Mouse (Mus musculus) CH12F3 (cell line): ENCODE measurements around the gene Ltb.

Source experiments
- in situ Hi-C: fragments of 300-500 bp; cut with MboI; formaldehyde crosslinking; loops from 2 replicates; pipeline ENCODE4 v1.14.3; 2020; ENCODE audit warnings: low sequenced_read_pairs

The Ltb gene

DNA sequence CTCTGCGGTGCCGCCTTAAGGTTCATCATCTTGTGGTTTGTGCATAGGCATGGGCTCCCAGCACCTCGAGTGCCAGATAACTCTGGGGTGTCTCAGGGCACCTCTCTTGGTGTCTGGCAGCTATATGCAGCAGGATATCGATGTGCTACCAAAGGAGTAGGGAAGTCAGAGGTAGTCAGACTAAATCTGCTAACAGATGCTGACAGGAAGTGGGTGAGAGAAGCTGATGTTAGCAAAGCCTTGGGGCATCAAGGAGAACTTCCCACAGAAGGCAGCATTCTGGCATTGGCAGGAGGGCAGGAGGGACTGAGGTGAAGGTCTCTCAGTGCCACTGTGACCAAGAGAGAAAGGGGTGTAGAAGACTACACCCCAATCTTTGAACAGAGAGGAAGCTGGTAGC, 4.1 kb upstream of the Ltb start:
- in situ Hi-C loops: no loop called here

DNA sequence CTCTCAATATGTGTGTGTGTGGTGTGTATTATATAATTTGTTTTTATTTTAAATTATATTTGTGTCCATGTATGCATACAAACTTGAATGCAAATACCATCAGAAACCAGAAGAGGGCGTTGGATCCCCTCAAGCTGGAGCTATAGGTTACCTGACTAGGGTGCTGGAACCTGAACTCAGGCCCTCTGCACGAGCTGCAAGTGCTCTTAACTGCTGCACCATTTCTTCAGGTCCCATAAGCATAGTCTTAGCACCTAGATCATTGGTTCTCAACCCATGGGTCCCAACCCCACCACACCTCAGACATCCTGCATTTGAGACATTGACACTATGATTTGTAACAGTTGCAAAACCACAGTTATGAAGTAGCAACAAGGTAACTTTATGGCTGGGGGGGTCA, 2.5 kb upstream of the Ltb start:
- in situ Hi-C loops: no loop called here

DNA sequence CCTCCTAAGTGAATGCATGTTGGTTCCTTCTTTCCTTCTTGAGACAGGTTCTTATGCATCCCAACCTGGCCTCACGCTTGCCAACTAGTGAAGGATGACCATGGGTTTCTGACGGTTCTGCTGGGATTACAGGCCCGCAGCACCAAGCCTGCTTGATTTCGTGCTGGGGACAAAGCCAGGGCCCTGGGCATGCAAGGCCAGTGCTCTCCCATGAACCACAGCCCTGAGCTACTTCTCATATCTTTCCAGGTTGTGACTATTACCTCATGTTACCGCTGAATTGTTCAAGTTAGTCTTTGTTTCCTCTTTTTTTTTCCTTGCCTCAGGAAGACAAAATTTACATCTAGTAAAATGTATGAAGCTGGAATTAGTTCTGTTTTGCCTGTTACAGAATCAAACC, 1.3 kb upstream of the Ltb start:
- in situ Hi-C loops: no loop called here

DNA sequence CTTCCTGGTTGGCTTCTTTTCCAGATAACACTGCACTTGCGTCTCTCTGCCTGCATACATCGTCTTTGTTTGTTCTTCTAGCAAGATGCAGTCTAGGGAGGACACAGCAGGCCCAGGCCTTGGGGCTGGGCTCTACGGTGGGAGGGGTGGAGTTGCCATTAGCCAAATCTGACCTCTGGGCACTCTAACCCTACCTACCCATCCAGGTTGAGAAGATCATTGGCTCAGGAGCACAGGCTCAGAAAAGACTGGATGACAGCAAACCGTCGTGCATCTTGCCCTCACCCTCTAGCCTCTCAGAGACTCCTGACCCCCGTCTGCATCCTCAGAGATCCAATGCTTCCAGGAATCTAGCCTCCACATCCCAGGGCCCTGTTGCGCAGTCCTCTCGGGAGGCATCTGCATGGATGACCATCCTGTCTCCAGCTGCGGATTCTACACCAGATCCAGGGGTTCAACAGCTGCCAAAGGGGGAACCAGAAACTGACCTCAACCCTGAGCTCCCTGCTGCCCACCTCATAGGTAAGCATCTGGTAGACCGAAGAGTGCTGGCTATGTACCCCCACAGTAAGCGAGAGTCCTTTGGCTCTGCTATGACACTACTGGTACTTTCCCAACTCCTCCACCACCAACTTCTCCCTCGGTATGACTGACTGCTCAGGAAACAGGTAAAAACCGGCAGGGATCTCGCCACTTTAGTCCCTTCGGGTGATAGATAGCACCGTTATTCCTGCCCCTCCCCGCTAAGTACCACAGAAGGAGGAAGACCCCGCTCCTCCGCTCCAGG, 798 bp downstream of the Ltb start:
- in situ Hi-C loops: no loop called here

DNA sequence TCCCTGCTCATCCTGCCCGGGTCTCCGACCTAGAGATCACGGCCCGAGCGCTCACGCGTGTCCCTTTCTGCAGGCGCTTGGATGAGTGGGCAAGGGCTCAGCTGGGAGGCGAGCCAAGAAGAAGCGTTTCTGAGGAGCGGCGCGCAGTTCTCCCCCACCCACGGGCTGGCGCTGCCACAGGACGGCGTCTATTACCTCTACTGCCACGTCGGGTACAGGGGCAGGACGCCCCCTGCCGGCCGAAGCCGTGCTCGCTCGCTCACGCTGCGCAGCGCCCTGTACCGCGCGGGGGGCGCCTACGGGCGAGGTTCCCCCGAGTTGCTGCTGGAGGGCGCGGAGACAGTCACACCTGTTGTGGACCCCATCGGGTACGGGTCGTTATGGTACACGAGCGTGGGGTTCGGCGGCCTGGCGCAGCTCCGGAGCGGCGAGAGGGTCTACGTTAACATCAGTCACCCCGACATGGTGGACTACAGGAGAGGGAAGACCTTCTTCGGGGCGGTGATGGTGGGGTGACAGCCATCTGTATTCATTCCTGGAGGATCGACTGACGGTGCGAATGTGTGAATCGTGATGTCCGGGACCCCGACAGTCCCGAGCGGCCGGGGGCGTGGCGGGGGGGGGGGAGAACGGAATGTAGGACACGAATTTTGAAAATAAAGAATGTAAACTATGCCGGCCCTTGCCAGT, 1.5 kb downstream of the Ltb start:
- in situ Hi-C loops: no loop called here

DNA sequence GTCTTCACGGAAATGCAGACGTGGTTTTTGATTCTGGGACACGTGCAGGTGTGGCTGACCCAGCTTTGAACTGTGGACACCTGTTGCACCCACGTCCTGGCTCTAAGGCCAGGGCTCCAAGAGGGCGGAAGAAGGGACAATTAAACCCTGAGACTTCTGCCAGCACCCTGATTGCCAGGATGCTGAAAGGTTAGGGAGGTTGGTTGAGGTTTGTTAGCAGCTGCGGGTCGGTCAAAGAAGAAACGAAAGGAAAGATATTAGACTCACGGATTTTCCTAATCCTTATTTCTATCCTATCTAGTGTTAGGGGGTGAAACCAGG, 2.0 kb downstream of the Ltb start:
- in situ Hi-C loops: no loop called here

DNA sequence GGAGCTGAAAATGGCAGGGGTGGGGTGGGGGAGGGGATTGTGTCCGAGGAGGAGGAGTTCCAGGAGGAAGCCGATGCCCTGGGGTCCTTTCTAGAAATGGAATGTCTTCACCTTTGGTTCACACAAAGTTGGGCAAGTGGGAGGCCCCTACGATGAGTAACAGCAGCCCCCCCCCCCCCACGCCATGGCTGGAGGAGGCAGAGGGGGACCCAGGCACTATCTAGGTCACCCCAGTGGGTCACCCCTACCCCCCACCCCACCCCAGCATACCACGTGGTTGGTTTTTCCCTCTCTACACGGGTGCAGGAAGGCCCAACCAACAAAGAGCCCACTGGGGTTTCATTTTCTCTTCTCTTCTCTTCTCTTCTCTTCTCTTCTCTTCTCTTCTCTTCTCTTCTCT, 2.9 kb downstream of the Ltb start:
- in situ Hi-C loops: no loop called here

DNA sequence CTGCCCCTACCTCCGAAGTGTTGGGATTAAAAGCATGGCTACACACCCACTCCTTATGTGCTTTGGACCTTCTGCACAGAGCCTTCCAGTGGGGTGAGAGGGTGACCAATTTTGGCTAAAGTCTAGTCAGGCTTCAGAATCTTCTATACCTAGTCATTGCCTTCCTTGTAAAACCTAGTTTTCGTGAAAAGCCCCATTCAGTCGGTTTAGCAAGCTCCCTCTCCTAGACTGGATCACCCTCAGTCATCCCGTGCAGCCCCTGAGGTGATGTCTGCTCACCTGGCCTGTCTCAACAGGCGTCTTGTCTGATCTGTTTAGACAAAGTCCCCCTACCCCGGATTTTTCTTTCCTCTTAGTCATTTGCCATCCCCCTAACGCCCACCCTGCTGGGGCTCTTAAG, 3.8 kb downstream of the Ltb start:
- in situ Hi-C loops: no loop called here

DNA sequence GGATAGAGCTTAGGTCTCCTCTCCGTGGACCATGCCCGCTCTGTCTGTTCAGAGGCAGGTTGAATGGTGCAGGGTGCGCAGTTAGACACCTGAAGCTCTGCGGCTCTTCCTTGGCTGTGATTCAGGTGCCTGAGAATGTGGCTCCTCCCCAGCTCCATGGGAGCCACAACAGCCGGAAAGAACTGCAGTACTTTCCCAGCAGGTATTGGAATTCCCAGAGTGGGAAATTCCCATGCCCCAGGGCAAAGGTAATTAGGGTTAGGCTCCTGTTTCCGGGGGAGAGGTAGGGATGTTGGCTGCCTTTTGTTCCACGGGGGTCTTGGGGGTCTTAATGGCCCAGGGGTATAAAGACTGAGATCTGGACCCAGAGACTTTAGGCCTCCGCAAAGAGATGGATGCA, 4.7 kb downstream of the Ltb start:
- in situ Hi-C loops: no loop called here

DNA sequence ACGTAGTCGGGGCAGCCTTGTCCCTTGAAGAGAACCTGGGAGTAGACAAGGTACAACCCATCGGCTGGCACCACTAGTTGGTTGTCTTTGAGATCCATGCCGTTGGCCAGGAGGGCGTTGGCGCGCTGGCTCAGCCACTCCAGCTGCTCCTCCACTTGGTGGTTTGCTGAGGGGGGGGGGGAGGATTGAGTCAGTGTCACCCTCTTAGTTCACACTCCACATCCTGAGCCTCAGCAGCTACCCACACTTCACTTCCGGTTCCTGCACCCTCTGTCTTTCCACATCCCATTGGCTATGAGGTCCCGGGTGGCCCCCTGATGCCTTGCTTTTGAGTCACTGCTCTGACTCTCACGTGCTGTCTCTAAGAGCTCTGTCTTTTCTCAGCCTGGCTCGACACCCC, 6.2 kb downstream of the Ltb start:
- in situ Hi-C loops: no loop called here

DNA sequence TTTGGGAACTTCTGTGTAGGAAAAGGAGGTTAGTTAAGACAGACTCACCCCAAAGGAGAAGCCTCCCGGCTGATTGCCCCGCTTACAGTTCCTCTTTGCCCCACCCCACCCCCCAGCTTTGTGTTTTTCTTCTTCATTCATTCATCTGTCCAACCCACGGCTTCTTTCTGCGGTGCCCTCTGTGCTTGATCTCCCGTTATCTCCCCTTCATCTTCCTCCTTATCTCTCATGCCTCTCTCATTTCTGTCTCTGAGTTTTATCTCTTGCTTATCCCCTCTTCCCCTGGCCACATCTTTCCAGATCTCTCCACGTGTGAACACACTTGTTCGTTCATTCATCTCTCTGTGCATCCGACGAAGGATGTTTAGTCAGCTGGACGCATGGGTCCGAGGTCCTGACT, 6.9 kb downstream of the Ltb start:
- in situ Hi-C loops: no loop called here

DNA sequence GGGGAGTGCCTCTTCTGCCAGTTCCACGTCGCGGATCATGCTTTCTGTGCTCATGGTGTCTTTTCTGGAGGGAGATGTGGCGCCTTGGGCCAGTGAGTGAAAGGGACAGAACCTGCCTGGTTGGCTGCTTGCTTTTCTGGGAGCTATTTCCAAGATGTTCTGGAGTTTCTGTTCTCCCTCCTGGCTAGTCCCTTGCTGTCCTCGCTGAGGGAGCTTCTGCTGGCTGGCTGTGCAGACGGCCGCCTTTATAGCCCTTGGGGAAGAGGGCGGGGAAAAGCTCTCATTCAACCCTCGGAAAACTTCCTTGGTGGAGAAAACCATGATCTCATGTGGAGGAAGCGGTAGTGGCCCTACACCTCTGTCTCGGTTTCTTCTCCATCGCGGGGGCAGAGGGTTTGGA, 7.5 kb downstream of the Ltb start, which contains the start of gene Tnf:
Gene Tnf, minus strand, starts transcription at position 221 of the 400 bp plus-strand sequence.
- in situ Hi-C loops: no loop called here

DNA sequence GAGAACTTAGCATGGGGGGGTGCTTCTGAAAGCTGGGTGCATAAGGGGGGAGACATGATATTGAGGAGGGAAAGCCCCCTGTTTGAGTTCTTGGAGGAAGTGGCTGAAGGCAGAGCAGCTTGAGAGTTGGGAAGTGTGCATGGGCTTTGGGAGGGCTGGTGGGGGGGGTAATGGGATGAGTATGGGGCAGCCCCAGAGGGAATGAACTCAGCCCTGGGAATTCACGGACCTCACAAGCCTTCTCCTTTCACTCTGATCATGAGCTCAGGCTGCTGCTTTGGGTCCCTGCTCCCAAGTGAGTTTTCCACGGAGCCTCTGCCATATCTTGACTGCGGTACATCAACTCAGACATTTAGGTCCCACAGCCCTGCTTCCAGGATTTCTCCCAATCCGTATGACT, 8.2 kb downstream of the Ltb start:
- in situ Hi-C loops: no loop called here

DNA sequence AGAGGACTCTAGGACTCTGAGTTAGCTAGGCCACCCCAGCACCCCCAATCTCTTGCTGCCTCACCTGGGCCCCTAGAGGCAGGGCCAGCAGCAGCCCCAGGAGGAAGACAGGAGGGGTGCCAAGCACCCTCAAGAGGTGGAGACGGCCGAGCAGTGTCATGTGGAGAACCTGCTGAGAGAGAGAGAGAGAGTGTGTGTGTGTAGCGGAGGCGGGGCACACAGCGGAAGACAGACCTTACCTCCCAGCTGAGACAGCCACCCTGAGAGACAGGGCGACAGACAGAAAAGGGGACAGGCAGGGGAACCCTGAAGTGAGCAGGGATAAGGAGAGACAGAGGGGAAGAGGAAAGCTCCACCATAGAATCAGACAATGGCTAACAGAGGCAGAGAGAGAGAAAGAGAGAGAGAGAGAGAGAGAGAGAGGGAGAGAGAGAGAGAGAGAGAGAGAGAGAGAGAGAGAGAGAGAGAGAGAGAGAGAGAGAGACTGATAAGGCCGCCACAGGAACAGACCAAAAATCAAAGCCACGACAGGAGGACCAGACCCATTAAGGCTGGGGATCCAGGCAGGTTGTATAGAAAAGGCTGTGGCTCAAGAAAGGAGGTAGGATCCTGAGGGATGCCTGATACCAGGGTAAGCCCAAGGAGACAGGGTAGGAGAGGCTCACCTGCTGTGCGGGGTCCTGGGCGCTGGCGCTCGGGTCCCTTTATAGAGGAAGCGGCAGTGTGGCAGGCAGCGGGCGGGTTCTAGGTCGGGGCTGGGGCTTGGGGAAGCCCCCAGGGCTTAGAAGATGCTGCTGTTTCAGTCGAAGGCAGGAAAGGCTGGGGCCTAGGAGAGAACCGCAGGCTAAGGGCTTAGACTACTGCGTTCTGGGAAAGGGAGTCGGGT, 10.5 kb downstream of the Ltb start, which contains the start of gene Lta:
Gene Lta, minus strand, starts transcription at position 858 of the 886 bp plus-strand sequence.
- in situ Hi-C loops: no loop called here

DNA sequence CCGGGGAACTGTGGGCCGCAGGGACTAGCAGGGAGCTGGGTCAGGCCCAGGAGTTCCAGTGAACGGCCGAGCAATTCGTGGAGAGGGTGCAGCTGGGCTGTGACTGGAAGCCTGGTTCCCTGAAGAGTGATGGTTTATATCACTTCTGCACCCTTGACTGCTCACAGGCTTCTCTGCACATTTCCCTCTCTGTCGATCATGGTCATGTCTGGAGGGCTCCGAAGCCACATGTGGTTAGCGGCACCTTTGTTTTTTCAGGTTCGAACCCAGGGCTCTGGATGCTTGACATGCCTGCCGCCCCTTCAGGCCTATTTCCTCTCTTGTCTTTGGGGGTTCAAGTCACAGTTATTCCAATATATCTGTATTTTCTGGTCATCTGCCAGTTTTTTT, 11.1 kb downstream of the Ltb start:
- in situ Hi-C loops: no loop called here

DNA sequence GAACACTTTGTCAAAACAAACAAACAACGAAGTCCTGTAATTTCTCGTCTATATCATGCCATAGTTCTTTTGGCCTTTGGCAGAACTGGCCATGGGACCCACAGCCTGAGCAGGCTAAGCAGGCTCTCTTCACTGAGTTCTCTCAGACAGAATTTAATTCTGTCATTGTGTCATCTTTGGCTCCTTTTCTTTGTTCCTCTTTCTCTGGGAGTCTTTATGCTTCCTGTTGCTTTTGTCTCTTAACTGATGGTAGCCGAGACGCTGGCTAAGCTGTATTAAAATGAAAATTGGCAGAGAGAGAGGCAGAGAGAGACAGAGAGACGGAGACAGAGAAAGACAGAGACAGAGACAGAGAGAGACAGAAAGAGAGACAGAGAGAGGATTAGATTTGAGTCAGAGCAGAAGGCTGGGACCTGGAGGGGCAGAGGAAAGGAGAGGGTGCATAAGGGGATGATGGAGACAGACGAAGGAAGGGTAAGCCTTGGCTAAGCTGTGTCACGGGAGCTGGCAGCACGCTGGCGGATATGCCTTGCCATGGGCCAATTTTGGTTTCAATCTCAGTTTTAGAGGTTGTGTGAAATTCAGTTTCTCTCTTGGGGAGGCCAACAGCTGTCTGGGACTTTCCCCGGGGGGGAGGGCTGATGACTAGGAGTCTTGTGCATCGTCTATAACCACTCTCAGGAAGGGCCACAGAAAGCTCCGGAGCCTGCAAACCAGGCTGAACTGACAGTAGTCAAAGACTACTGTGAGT, 15.7 kb downstream of the Ltb start:
- in situ Hi-C loops: no loop called here

DNA sequence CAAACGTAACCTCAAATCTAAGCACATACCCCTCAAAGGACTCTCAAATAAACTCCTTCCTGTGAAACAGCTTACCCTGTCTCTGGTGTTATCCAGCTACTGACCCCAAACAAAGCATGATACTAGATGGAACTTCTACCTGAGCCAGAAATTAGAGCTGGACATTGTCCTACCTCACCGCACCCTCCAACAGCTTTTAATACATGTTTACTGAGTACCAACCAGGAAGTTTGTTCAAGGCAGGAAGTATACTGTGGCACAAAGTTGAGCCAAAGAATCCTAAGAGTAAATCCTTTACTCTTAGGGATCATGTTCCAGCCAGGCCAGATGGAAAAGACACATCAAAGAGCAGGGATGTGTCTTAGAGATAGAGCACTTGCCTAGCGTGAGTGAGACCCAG, 16.4 kb downstream of the Ltb start:
- in situ Hi-C loops: no loop called here

DNA sequence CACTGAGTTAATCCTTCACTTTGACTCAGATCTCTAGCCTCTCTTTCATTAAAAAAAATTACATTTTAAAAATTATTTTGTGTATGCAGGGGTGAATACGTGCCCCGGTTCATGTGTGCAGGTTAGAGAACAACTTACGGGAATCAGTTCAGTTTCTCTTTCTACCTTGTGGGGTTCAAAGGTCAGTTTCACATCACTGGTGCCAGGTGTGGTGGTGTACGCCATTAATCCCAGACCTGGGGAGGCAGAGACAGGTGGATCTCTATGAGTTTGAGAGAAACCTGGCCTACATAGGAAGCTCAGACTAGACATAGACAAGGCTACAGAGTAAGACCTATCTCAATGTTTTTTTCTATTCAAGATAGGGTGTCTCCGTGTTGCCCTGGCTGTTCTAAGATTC, 18.8 kb downstream of the Ltb start:
- in situ Hi-C loops: no loop called here

DNA sequence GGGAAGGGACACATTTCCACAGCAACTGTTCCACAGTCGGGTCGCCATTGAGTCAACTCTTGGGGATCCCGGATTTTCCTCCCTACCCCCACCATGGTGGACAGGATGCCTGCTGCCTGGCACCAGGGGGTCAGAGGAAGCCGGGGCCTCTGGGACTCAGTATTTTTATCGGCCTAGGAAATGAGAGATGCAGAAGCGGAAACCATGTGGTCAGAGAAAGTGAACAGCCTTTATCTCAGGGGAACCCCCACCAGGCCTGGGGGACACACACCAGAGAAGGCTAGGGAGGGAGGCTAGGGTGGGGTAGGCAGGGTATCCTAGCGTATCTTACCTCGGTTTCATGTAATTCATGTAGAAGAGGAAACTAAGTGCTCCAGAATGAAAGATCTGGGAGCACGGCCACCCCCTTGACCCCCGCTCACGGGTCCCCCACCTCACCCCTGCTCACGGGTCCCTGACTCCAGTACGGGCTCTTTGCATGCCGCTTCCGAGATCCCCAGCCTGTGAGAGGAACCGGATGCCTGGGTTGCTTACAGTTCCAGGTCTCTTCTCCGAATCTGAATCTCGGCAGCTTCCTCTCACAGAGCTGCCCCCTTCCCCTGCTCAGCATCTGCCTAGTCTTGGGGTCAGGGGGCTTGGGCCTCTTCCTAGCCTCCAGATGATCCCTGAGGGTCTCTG, 24.4 kb downstream of the Ltb start:
- in situ Hi-C loops: no loop called here

DNA sequence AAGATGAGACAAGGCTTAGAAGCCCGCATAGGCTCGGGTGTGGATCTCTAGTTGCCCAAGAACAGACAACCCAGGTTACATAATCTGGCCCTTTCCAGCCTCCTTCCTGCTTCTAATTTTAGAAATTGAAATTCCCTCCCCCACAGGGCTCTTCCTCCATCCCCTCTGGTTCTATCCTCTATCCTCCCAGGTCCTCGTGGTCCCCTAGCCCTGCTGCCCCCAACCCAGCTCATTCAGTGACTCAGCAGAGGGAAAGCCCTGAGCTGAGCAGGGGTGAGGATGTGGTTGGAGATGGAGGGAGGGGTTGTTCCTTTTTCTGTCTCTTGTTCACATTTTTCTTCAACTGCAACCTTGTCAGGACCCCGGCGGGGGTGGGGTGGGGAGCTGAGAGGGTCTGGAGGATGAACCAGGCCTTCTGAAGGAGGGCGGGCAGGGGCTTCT, 25.4 kb downstream of the Ltb start:
- in situ Hi-C loops: no loop called here
